Mouse (Mus musculus): Measurements from ENCODE around the gene Foxred2.

- TF ChIP-seq CTCF (IDR thresholded peaks at IDR 0.05; ENCODE audit: extremely low read depth, insufficient read depth, insufficient read length, insufficient replicate concordance) (peak; percentile 91; the same call in 1 of the 2 replicates), POLR2A (IDR thresholded peaks at IDR 0.05; ENCODE audit: low read depth, low read length) (no peak)
Observed at GRCm38 (mm10) chr15:77916851-77917544, 39.5 kb downstream of the Foxred2 start.
